Mouse (Mus musculus) gastrocnemius, adult 18-20 months (tissue): ENCODE results near the gene Gata2. TPM values are rescaled to one million over a fixed set of nuclear protein-coding genes. Genes with fewer than 3 reads are reported as not detected.

Experiments
- DNase-seq: peaks from one replicate; pipeline ENCODE4 v3.0.0; 2021; ENCODE audit warnings: low spot score
- total RNA-seq, 2 experiments: library from RNA; stranded (reverse); gene quantifications; 2 replicates each; pipeline ENCODE4 v1.2.3; 2021

Gene Gata2
- total RNA-seq, 2 experiments from 2014 or later, result 5.7 to 6.6 TPM

DNA sequence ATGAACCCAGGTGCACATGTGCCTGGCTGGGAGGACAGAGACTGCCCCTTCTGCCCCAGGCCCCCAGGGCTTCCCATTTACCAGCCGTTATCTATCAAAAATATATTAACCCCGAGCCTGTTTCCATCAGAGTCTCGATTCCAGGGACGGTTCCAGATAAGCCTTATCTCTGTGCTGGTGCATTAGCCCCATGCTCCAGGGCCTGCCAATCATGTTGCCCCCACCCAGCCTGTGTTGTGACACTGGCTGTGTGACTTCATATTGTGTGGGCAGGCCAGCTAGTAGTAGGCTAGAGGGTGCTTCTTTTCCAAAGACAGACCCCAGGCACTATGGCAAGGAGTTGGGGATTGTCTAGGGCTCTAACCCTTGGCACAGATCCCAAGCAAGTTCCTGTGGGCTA is 61.7 kb downstream of the Gata2 start:
- no peak for DNase-seq

Other genes starting within 250 kb of the Gata2 start
- gene H1fx, start 212.3 kb upstream of the Gata2 start, total RNA-seq, result under 1 TPM; 0.62 TPM
- 100 to 1,000 TPM; 263 to 266 TPM for gene Rab7, start 148.6 kb upstream of the Gata2 start, total RNA-seq
- 10 to 100 TPM; 79.2 to 85.8 TPM for gene Rpn1, start 109.4 kb upstream of the Gata2 start, total RNA-seq
- not detected for gene Dnajb8, start 28.4 kb downstream of the Gata2 start, total RNA-seq